Mouse (Mus musculus) liver, embryonic 14.5 days (tissue): ENCODE results near the gene Ttpal. TPM values are rescaled to one million over a fixed set of nuclear protein-coding genes. Genes with fewer than 3 reads are reported as not detected.
"Not testable (repeated sequence)": the region's sequence is repeated elsewhere in the genome, so short reads cannot be mapped to it uniquely, and the experiment has no call there.

ENCODE experiments used
- ATAC-seq: fragments of 200-750 bp; cut with Nextera tagmentation; 2 replicates; pipeline ENCODE4 v1.8.0; 2017; ENCODE audit warnings: moderate number of reproducible peaks, mild to moderate bottlenecking, moderate library complexity; ENCODE audit not compliant: insufficient read depth
- DNase-seq, 3 experiments: peaks; one replicate each; pipeline ENCODE4 v3.0.0-alpha.2; 2012 to 2013; ENCODE audit warnings: low read depth in 3 of 3, low spot score in 3 of 3
- H3K27ac ChIP-seq: fragments of 300-500 bp; sonication (generic); 2 replicates; pipeline ENCODE4 v1.5.1; 2014; ENCODE audit warnings: moderate library complexity, mild to moderate bottlenecking, control low read depth, inconsistent platforms
- H3K27me3 ChIP-seq: fragments of 300-500 bp; sonication (generic); 2 replicates; pipeline ENCODE4 v1.6.1; 2014; ENCODE audit warnings: mild to moderate bottlenecking, low read length, moderate library complexity; ENCODE audit not compliant: control insufficient read depth, insufficient read depth
- H3K36me3 ChIP-seq: fragments of 300-500 bp; sonication (generic); replicated peaks from 2 replicates; pipeline ENCODE4 v1.6.1; 2014; ENCODE audit warnings: low read depth; ENCODE audit not compliant: control insufficient read depth, insufficient read depth
- H3K4me1 ChIP-seq, 2 experiments: fragments of 200-500 bp in 1 of 2; fragments of 300-500 bp in 1 of 2; sonication (generic) in 1 of 2; replicated peaks; 2 replicates each; pipeline ENCODE4 v1.6.1; 2012 to 2014; ENCODE audit warnings: antibody characterized with exemption in 1 of 2, inconsistent platforms in 1 of 2, low read length in 1 of 2; ENCODE audit not compliant: control insufficient read depth in 2 of 2, insufficient read depth in 2 of 2
- H3K4me2 ChIP-seq: fragments of 300-500 bp; sonication (generic); 2 replicates; pipeline ENCODE4 v1.6.1; 2014; ENCODE audit warnings: low read depth, mild to moderate bottlenecking, control low read depth, moderate library complexity
- H3K4me3 ChIP-seq, 2 experiments: fragments of 200-500 bp in 1 of 2; fragments of 300-500 bp in 1 of 2; sonication (generic) in 1 of 2; 2 replicates each; pipeline ENCODE4 v1.5.1; 2012 to 2014; ENCODE audit warnings: low read depth in 2 of 2, low read length in 2 of 2, mild to moderate bottlenecking in 2 of 2, control low read depth in 1 of 2, inconsistent platforms in 1 of 2, moderate library complexity in 1 of 2; ENCODE audit not compliant: insufficient read depth in 1 of 2
- H3K9ac ChIP-seq: fragments of 300-500 bp; sonication (generic); replicated peaks from 2 replicates; pipeline ENCODE4 v1.6.1; 2014; ENCODE audit warnings: mild to moderate bottlenecking, control low read depth, moderate library complexity
- H3K9me3 ChIP-seq: fragments of 300-500 bp; sonication (generic); 2 replicates; pipeline ENCODE4 v1.6.1; 2016; ENCODE audit warnings: low read length, mixed read lengths; ENCODE audit not compliant: control insufficient read depth
- CTCF ChIP-seq: IDR thresholded peaks from 2 replicates; pipeline ENCODE4 v1.5.1; 2016; ENCODE audit warnings: antibody characterized with exemption, low read depth, control low read depth
- EP300 ChIP-seq: IDR thresholded peaks from 2 replicates; pipeline ENCODE4 v1.6.1; 2016; ENCODE audit warnings: antibody characterized with exemption, low read depth
- WGBS: fragments of 180-500 bp; shearing (Covaris S2); extraction: QIAGEN DNeasy Blood & Tissue Kit; methylation state at CpG from one replicate; pipeline ENCODE4 v1.1.7; 2014; ENCODE audit not compliant: insufficient replicate concordance; 5-methylcytosine and 5-hydroxymethylcytosine counted together
- polyA plus RNA-seq, 2 experiments: library from polyadenylated mRNA; depleted of rRNA in 1 of 2; stranded (reverse) in 1 of 2; unstranded in 1 of 2; fragments of >200 nt; fragmentation: Nextera tagmentation in 1 of 2; extraction: Ambion mirVana in 1 of 2; gene quantifications; 2 replicates each; pipeline versions ENCODE4 v1.2.1 to v1.2.3; 2012 to 2014

Gene Ttpal
- polyA plus RNA-seq, 2 experiments = 5.3 to 10.0 TPM

- H3K9me3 ChIP-seq = 0 out of 2 replicates have a peak, but pooled peaks cover 3% of the 10 kb centered on the region
- H3K9ac ChIP-seq = peak overlapping the region; percentile 31
- H3K36me3 ChIP-seq = peaks cover 24% of the 10 kb centered on the region
- TF ChIP-seq EP300 (no peak), CTCF (no peak)
- peaks cover 20 to 24% of the 10 kb centered on the region in 2 experiments for H3K4me1 ChIP-seq
- 41% methylated on average over 11 of the region's 11 CpGs for WGBS
- DNase-seq (no peak), ATAC-seq (no peak)
- peak overlapping the region; percentile 46 for H3K4me2 ChIP-seq
- peak overlapping the region in 1 of 2 experiments; percentile 81; a peak in 1 of 4 replicates for H3K4me3 ChIP-seq
- peak overlapping the region; percentile 20 for H3K27ac ChIP-seq
- no peaks in the 10 kb centered on the region for H3K27me3 ChIP-seq
Observed at GRCm38 (mm10) chr2:163645700-163646460, 43.8 kb downstream of the Ttpal start.

- DNase-seq (no peak), ATAC-seq (no peak)
- Histone ChIP-seq H3K4me1 (peaks cover 13 to 17% of the 10 kb centered on the region in 2 experiments), H3K4me2 (no peak overlapping the region), H3K9me3 (0 out of 2 replicates have a peak, but pooled peaks cover 3% of the 10 kb centered on the region), H3K9ac (no peak overlapping the region), H3K36me3 (peaks cover 17% of the 10 kb centered on the region), H3K4me3 (no peak overlapping the region), H3K27me3 (no peaks in the 10 kb centered on the region), H3K27ac (no peak overlapping the region)
- TF ChIP-seq CTCF (no peak), EP300 (no peak)
- 68% methylated on average over 5 of the region's 5 CpGs for WGBS
Observed at GRCm38 (mm10) chr2:163646461-163647080, 44.5 kb downstream of the Ttpal start.

GRCm38 (mm10) chr2:163655699-163656098, 53.6 kb downstream of the Ttpal start:
- 86% methylated on average over 6 of the region's 12 CpGs for WGBS
- peaks cover 15 to 17% of the 10 kb centered on the region in 2 experiments for H3K4me1 ChIP-seq
- not testable (repeated sequence) for ATAC-seq, H3K4me3 ChIP-seq, H3K9me3 ChIP-seq, H3K4me2 ChIP-seq, H3K9ac ChIP-seq, H3K36me3 ChIP-seq, H3K27ac ChIP-seq, DNase-seq, H3K27me3 ChIP-seq

- 71% methylated on average over 2 of the region's 2 CpGs for WGBS
- Histone ChIP-seq H3K9me3 (no peaks in the 10 kb centered on the region), H3K9ac (no peak overlapping the region), H3K4me2 (no peak overlapping the region; the same call in none of the 2 replicates), H3K27ac (no peak overlapping the region), H3K36me3 (no peaks in the 10 kb centered on the region), H3K27me3 (no peaks in the 10 kb centered on the region), H3K4me1 (peaks cover 19 to 32% of the 10 kb centered on the region in 2 experiments), H3K4me3 (no peak overlapping the region)
- ATAC-seq = no peak
- TF ChIP-seq CTCF = no peak
- no peak for DNase-seq
Observed at GRCm38 (mm10) chr2:163657486-163657885, 55.4 kb downstream of the Ttpal start.
